Mouse (Mus musculus) forebrain, embryonic 14.5 days (tissue): ENCODE data around the gene Sptbn1. TPM values are rescaled to one million over a fixed set of nuclear protein-coding genes. Genes with fewer than 3 reads are reported as not detected.
A peak's percentile ranks its signal among the peaks of the same experiment; 100 is the strongest.

Experiments used
- ATAC-seq: fragments of 200-750 bp; cut with Nextera tagmentation; 2 replicates; pipeline ENCODE4 v1.8.0; 2017; ENCODE audit warnings: mild to moderate bottlenecking, moderate library complexity
- DNase-seq: peaks from one replicate; pipeline ENCODE4 v3.0.0-alpha.2; 2015; ENCODE audit warnings: low spot score
- H3K27ac ChIP-seq: fragments of 300-500 bp; sonication (generic); 2 replicates; pipeline ENCODE4 v1.5.1; 2014; ENCODE audit warnings: low read depth, mild to moderate bottlenecking, control low read depth, low read length, moderate library complexity
- H3K27me3 ChIP-seq: fragments of 300-500 bp; sonication (generic); replicated peaks from 2 replicates; pipeline ENCODE4 v1.6.1; 2014; ENCODE audit warnings: low read length, control low read depth, mixed read lengths; ENCODE audit not compliant: control insufficient read depth, insufficient read depth
- H3K36me3 ChIP-seq: fragments of 300-500 bp; sonication (generic); 2 replicates; pipeline ENCODE4 v1.6.1; 2014; ENCODE audit warnings: low read length, control low read depth; ENCODE audit not compliant: control insufficient read depth, insufficient read depth
- H3K4me1 ChIP-seq: fragments of 300-500 bp; sonication (generic); 2 replicates; pipeline ENCODE4 v1.6.1; 2014; ENCODE audit warnings: antibody characterized with exemption, low read length, control low read depth; ENCODE audit not compliant: control insufficient read depth, insufficient read depth
- H3K4me2 ChIP-seq: fragments of 300-500 bp; sonication (generic); 2 replicates; pipeline ENCODE4 v1.6.1; 2014; ENCODE audit warnings: mild to moderate bottlenecking, control low read depth, low read length
- H3K4me3 ChIP-seq: fragments of 300-500 bp; sonication (generic); 2 replicates; pipeline ENCODE4 v1.5.1; 2014; ENCODE audit warnings: low read depth, low read length, control low read depth
- H3K9ac ChIP-seq: fragments of 300-500 bp; sonication (generic); 2 replicates; pipeline ENCODE4 v1.6.1; 2014; ENCODE audit warnings: mild to moderate bottlenecking, low read length, control low read depth, moderate library complexity
- H3K9me3 ChIP-seq: fragments of 300-500 bp; sonication (generic); replicated peaks from 2 replicates; pipeline ENCODE4 v1.6.1; 2016; ENCODE audit warnings: low read length, control low read depth, mixed read lengths; ENCODE audit not compliant: control insufficient read depth
- WGBS: fragments of 180-500 bp; shearing (Covaris S2); extraction: QIAGEN DNeasy Blood & Tissue Kit; methylation state at CpG from one replicate; pipeline ENCODE4 v1.1.7; 2014; 5-methylcytosine and 5-hydroxymethylcytosine counted together
- polyA plus RNA-seq: library from polyadenylated mRNA; unstranded; fragments of >200 nt; fragmentation: Nextera tagmentation; extraction: Ambion mirVana; gene quantifications from 2 replicates; pipeline ENCODE4 v1.2.1, GENCODE M21; 2014

Sptbn1 gene
- polyA plus RNA-seq, 1 experiment from 2014 or later, result 101 TPM

DNA sequence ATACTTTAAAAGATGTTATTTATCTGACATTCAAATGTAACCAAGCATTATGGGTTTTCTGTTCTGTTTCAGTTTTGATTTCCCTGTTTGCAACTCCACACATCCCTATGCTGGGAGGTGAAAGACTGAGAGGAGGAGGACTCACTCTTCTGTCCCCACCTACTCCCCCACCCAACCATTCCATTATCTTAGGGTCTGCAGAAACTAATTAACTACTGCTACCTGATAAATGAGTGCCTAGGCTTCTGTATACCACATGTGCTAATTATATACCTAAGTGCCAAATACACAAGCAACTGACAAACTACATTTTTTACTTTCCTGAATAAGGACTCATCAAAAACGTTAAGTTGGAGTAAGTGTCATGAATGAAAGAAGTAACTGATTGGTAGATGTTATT is 23.8 kb downstream of the Sptbn1 start:
- Histone ChIP-seq H3K4me2 (no peak overlapping the region), H3K9ac (no peak overlapping the region), H3K4me1 (peaks cover 2% of the 10 kb centered on the region; the same call in 1 of the 2 replicates), H3K36me3 (no peaks in the 10 kb centered on the region), H3K4me3 (no peak overlapping the region), H3K27ac (no peak overlapping the region), H3K27me3 (no peaks in the 10 kb centered on the region), H3K9me3 (no peaks in the 10 kb centered on the region)
- ATAC-seq (no peak), DNase-seq (no peak)
- 48% methylated on average over 1 of the region's 1 CpGs for WGBS

DNA sequence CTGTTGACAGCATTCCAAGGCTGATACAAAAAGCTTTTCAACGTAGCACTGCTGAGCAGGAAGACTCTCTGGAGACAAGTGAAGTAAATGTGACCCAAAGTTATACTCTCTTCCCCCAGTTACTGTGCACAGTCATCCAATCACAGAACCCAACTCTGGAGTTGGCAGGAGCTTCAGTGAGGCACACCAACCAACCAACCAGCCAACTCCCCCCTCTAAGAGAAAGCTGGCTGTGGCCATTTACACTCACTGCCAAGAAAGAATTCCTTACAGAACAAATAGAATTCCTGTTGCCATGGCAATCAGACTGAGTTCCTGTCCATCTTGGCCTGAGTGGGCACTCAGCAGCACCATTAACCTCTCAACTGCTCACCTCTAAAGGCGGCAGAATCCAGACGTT is 24.4 kb downstream of the Sptbn1 start:
- 0 out of 2 replicates have a peak overlapping the region, but pooled peaks have one; percentile 14 for H3K27ac ChIP-seq
- H3K9me3 ChIP-seq, result no peaks in the 10 kb centered on the region
- peaks cover 2% of the 10 kb centered on the region; the same call in 1 of the 2 replicates for H3K4me1 ChIP-seq
- H3K36me3 ChIP-seq, result no peaks in the 10 kb centered on the region
- peak; percentile 84 for ATAC-seq
- H3K4me3 ChIP-seq, result no peak overlapping the region
- WGBS, result 44% methylated on average over 3 of the region's 3 CpGs
- H3K9ac ChIP-seq, result no peak overlapping the region
- H3K4me2 ChIP-seq, result no peak overlapping the region
- peak; percentile 79 for DNase-seq
- H3K27me3 ChIP-seq, result no peaks in the 10 kb centered on the region

DNA sequence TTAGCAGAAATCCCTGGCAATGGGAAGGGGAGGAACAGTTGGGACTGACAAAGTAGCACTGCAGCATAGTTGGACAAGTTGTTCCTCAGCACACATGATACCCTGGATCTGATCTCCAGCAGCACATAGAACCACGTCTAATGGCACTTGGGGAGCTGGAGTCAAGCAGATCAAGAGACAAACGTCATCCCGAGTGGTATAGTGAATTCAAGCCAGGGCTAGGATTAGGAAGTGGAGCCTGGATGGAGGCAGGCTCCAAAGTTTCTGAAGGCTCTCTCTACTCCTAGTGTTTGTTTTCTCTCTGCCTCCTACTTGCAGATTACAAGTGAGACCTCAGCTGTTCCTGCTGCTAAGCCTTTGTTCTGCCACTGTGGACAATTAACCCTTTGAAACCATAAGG is 27.1 kb downstream of the Sptbn1 start:
- H3K9me3 ChIP-seq, result no peaks in the 10 kb centered on the region
- H3K36me3 ChIP-seq, result no peaks in the 10 kb centered on the region
- H3K4me1 ChIP-seq, result peaks cover 2% of the 10 kb centered on the region; the same call in 1 of the 2 replicates
- no peak for DNase-seq
- no peak overlapping the region for H3K4me2 ChIP-seq
- 37% methylated on average over 3 of the region's 3 CpGs for WGBS
- no peak overlapping the region for H3K27ac ChIP-seq
- H3K27me3 ChIP-seq, result no peaks in the 10 kb centered on the region
- no peak overlapping the region for H3K4me3 ChIP-seq
- H3K9ac ChIP-seq, result no peak overlapping the region
- ATAC-seq, result no peak

DNA sequence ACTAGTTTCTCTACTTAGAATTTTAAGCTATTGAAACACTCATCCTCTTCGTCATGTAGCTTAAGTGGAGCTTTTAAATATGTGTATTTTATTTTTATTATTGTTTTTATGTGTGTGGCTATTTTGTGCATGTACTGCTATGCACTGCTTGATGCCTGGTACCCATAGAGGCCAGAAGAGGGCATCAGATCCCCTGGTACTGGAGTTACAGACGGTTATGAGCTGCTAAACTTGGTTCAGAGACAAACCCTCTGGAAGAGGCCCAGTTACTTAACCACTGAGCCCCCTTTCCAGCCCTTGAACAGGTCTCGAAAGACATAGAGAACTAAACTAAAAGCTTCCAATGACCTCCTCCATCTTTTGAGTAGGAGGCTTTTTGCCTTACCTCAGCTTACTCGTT is 30.0 kb downstream of the Sptbn1 start:
- no peak overlapping the region for H3K4me3 ChIP-seq
- ATAC-seq (0 out of 2 replicates have a peak, but pooled peaks have one; percentile 56), DNase-seq (peak; percentile 49)
- WGBS, result 60% methylated on average over 4 of the region's 4 CpGs
- H3K27ac ChIP-seq, result no peak overlapping the region
- 0 out of 2 replicates have a peak, but pooled peaks cover 2% of the 10 kb centered on the region for H3K4me1 ChIP-seq
- no peaks in the 10 kb centered on the region for H3K27me3 ChIP-seq
- no peaks in the 10 kb centered on the region for H3K36me3 ChIP-seq
- H3K9ac ChIP-seq, result no peak overlapping the region
- H3K4me2 ChIP-seq, result no peak overlapping the region
- H3K9me3 ChIP-seq, result no peaks in the 10 kb centered on the region

DNA sequence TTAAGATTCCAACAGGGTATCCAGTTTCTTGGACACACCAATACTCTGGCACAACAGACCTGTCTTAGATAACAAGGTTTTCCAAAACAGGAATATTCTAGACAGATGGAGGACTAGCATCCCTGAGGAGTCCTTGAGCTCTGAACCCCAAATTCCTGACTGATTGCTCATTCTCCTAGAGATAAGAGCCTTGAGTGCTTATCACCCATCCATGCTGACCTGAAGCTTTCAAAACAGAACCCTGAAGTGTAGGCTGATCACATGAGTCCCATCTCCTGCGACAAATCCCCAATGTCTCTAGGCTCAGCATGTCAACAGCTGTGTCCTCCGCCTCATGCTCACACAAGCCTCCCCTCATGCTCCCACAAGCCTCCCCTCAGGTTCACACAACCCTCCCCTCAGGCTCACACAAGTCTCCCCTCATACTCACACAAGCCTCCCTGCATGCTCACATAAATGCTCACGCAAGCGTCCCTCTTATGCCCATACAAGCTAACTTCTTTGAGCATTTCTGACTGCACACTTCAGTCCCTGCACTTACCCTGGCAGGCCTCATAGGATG is 31.2 kb downstream of the Sptbn1 start:
- Histone ChIP-seq H3K27me3 (no peaks in the 10 kb centered on the region), H3K4me1 (0 out of 2 replicates have a peak, but pooled peaks cover 4% of the 10 kb centered on the region), H3K9ac (no peak overlapping the region), H3K27ac (no peak overlapping the region), H3K9me3 (no peaks in the 10 kb centered on the region), H3K4me3 (no peak overlapping the region), H3K4me2 (no peak overlapping the region), H3K36me3 (no peaks in the 10 kb centered on the region)
- 88% methylated on average over 4 of the region's 4 CpGs for WGBS
- ATAC-seq (no peak), DNase-seq (no peak)

DNA sequence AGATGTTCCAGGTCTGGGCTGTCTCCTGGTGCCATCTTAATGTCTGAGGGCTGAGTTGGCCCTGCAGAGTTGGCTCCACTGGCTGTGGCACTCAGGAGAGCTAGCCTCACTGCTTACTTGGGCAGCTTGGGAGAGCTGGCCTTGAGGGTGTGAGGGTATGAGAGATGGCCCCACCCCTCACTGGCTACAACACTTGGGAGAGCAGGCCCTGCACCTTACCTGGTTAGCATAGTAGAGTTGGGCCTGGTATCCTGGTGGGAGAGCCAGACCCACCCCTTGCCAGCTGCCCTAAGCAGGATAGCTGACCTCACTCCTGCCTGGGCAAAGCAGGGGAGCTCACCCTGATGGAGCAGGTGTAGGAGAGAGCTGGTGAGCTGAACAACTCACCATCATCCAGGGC is 32.3 kb downstream of the Sptbn1 start:
- Histone ChIP-seq H3K9me3 (no peaks in the 10 kb centered on the region), H3K9ac (no peak overlapping the region), H3K27ac (no peak overlapping the region), H3K4me2 (no peak overlapping the region), H3K36me3 (no peaks in the 10 kb centered on the region), H3K4me1 (0 out of 2 replicates have a peak, but pooled peaks cover 4% of the 10 kb centered on the region), H3K27me3 (no peaks in the 10 kb centered on the region), H3K4me3 (no peak overlapping the region)
- no peak for ATAC-seq
- no peak for DNase-seq

DNA sequence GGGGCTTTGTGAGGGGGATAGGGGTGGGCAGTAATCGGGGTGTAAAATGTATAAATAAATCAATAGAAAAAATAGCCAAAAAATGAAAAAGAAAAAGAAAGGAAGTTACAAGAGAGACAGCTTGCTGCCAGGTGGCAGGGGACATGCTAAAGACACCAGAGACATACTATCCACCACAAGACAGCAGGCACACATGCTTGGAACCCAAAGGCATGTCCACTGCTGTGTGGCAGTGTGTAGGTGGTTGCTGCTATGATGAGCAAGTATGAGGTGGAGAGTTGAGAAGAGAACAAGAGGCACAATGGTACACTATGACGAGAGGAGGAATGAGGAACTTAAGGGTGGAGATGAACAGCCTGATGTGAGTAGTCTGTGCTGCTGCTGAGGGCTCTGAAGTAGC is 32.8 kb downstream of the Sptbn1 start:
- 88% methylated on average over 2 of the region's 2 CpGs for WGBS
- ATAC-seq, result no peak
- Histone ChIP-seq H3K9me3 (no peaks in the 10 kb centered on the region), H3K4me2 (no peak overlapping the region), H3K36me3 (no peaks in the 10 kb centered on the region), H3K27me3 (no peaks in the 10 kb centered on the region), H3K27ac (no peak overlapping the region), H3K4me3 (no peak overlapping the region), H3K9ac (no peak overlapping the region), H3K4me1 (0 out of 2 replicates have a peak, but pooled peaks cover 4% of the 10 kb centered on the region)
- DNase-seq, result no peak

DNA sequence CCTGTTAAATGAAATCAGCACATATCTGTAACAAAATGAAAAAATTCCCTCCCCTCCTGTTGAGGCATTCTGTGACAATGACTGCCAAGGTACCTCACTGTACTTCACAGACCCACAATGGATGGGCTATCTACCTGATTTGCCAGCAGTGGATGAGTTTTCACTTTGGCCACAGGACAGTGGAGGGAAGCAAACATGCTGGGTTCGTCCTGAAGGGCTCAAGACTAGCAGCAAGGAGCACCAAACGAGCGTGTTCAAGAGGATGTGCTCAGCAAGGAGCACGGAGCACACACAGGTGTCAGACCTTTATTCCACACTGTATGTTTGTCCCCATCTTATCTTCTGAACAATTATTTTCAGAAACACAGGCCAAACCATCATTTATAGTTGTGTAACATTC is 34.0 kb downstream of the Sptbn1 start:
- no peaks in the 10 kb centered on the region for H3K9me3 ChIP-seq
- no peak for ATAC-seq
- DNase-seq, result no peak
- H3K4me2 ChIP-seq, result no peak overlapping the region
- no peaks in the 10 kb centered on the region for H3K36me3 ChIP-seq
- WGBS, result 81% methylated on average over 4 of the region's 4 CpGs
- H3K27ac ChIP-seq, result no peak overlapping the region
- no peak overlapping the region for H3K9ac ChIP-seq
- H3K27me3 ChIP-seq, result no peaks in the 10 kb centered on the region
- no peak overlapping the region for H3K4me3 ChIP-seq
- H3K4me1 ChIP-seq, result 0 out of 2 replicates have a peak, but pooled peaks cover 4% of the 10 kb centered on the region

DNA sequence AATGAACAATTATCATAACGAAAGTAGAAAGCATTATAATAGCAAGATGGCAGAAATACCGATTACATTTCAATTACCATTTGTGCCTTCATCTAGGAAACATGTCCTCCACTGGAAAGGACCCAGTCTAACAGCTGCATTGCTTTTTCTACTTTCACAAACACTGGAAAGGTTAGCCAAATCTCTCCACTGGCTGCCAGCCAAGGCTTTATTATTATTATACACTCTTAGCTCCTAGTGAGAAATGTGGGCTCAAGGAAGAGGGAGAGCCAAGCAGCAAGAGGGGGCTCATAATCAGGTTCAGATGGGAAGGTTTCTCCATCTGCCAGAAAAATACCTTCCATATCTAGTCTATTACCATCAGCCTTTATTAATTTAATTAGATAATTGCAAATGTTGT is 35.9 kb downstream of the Sptbn1 start:
- no peak overlapping the region for H3K9ac ChIP-seq
- H3K27me3 ChIP-seq, result no peaks in the 10 kb centered on the region
- no peaks in the 10 kb centered on the region for H3K36me3 ChIP-seq
- no peaks in the 10 kb centered on the region for H3K9me3 ChIP-seq
- DNase-seq, result peak; percentile 69
- no peak overlapping the region for H3K4me2 ChIP-seq
- H3K4me3 ChIP-seq, result no peak overlapping the region
- H3K27ac ChIP-seq, result no peak overlapping the region
- WGBS, result 78% methylated on average over 2 of the region's 2 CpGs
- 0 out of 2 replicates have a peak, but pooled peaks cover 4% of the 10 kb centered on the region for H3K4me1 ChIP-seq
- peak; percentile 47; the same call in 1 of the 2 replicates for ATAC-seq
